Mouse (Mus musculus): ENCODE data around the gene Tmem268.

DNA sequence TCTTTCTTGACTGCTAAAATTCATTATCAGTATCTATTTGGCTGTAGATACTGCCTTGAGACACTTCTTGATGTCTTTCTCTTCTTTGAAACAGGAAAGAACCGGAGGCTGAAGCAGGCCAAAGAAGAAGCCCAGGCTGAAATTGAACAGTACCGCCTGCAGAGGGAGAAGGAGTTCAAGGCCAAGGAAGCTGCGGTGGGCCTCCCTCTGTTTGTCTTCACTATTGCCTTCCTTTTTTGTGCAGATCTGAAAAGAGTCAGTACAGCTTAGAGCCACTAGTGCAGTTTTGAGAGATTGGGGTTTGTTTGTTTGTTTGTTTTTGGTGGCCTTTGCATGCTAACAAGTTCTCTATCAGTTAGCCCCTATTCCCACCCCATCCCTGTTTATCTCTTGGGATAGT is 10.1 kb upstream of the Tmem268 start:
- TF ChIP-seq CTCF (IDR thresholded peaks at IDR 0.05; ENCODE audit: extremely low read depth, insufficient read depth, insufficient read length, insufficient replicate concordance) (no peak), POLR2A (IDR thresholded peaks at IDR 0.05; ENCODE audit: low read depth, low read length) (no peak)
